Mouse (Mus musculus) CH12.LX (cell line): Measurements from ENCODE around the gene Enpp6. TPM values are rescaled to one million over a fixed set of nuclear protein-coding genes. Genes with fewer than 3 reads are reported as not detected.

Experiments
- DNase-seq: peaks from one replicate; pipeline ENCODE4 v3.0.0-alpha.2; 2013; ENCODE audit errors: extremely low read depth
- H3K27ac ChIP-seq: 2 replicates; pipeline ENCODE4 v1.5.1; 2012; ENCODE audit warnings: low read depth, mild to moderate bottlenecking, control low read depth, moderate library complexity; ENCODE audit not compliant: insufficient read depth
- H3K27me3 ChIP-seq: replicated peaks from 2 replicates; pipeline ENCODE3; 2012; ENCODE audit warnings: inconsistent platforms
- H3K36me3 ChIP-seq, 2 experiments: replicated peaks in 1 of 2; 2 replicates each; pipeline versions ENCODE3 to v1.6.1; 2012; ENCODE audit warnings: inconsistent platforms in 1 of 2, low read length in 1 of 2, mild to moderate bottlenecking in 1 of 2, mixed read lengths in 1 of 2, moderate library complexity in 1 of 2; ENCODE audit not compliant: control insufficient read depth in 1 of 2, insufficient read depth in 1 of 2
- H3K4me1 ChIP-seq, 2 experiments: 2 replicates each; pipeline ENCODE4 v1.6.1; 2012; ENCODE audit warnings: inconsistent platforms in 1 of 2, moderate library complexity in 1 of 2; ENCODE audit not compliant: insufficient read depth in 2 of 2, control insufficient read depth in 1 of 2
- H3K4me2 ChIP-seq: 2 replicates; pipeline ENCODE4 v1.6.1; 2012; ENCODE audit warnings: low read depth, mild to moderate bottlenecking, control low read depth; ENCODE audit not compliant: poor library complexity, insufficient read depth, severe bottlenecking
- H3K4me3 ChIP-seq, 3 experiments: fragments of 150-350 bp in 1 of 3; sonication (generic) in 1 of 3; replicated peaks in 1 of 3; 2 replicates each; pipeline versions ENCODE3 to v1.5.1; 2011 to 2012; ENCODE audit warnings: low read depth in 2 of 3, low read length in 2 of 3, mild to moderate bottlenecking in 2 of 3, moderate library complexity in 2 of 3, control low read depth in 1 of 3, improper control_type of control experiment in 1 of 3, inconsistent platforms in 1 of 3, mixed read lengths in 1 of 3; ENCODE audit not compliant: poor library complexity in 1 of 3
- H3K79me2 ChIP-seq: replicated peaks from 2 replicates; pipeline ENCODE4 v1.6.1; 2012; ENCODE audit warnings: mild to moderate bottlenecking, moderate library complexity; ENCODE audit not compliant: control insufficient read depth, poor library complexity, insufficient read depth, severe bottlenecking; ENCODE audit errors: extremely low read depth
- H3K9ac ChIP-seq: 2 replicates; pipeline ENCODE4 v1.6.1; 2012; ENCODE audit warnings: low read depth, mild to moderate bottlenecking, control low read depth, moderate library complexity; ENCODE audit not compliant: insufficient read depth
- H3K9me3 ChIP-seq: replicated peaks from 2 replicates; pipeline ENCODE3; 2012; ENCODE audit warnings: low read length, inconsistent platforms, mixed read lengths
- E2F4 ChIP-seq: IDR thresholded peaks from 2 replicates; pipeline ENCODE4 v1.6.1; 2011; ENCODE audit warnings: low read depth, low read length, improper control_type of control experiment; ENCODE audit not compliant: insufficient replicate concordance
- ELF1 ChIP-seq: IDR thresholded peaks from 2 replicates; pipeline ENCODE4 v1.6.1; 2014; ENCODE audit warnings: low read depth, mild to moderate bottlenecking, inconsistent platforms, low read length, improper control_type of control experiment
- HCFC1 ChIP-seq: IDR thresholded peaks from 2 replicates; pipeline ENCODE4 v1.6.1; 2012; ENCODE audit warnings: low read depth, mild to moderate bottlenecking, inconsistent platforms, low read length, improper control_type of control experiment
- IRF4 ChIP-seq: IDR thresholded peaks from 2 replicates; pipeline ENCODE4 v1.6.1; 2014; ENCODE audit warnings: low read depth, mild to moderate bottlenecking, inconsistent platforms, low read length, improper control_type of control experiment
- JUN ChIP-seq: IDR thresholded peaks from 2 replicates; pipeline ENCODE4 v1.6.1; 2011; ENCODE audit warnings: low read depth, mild to moderate bottlenecking, low read length, improper control_type of control experiment, moderate library complexity; ENCODE audit not compliant: insufficient read depth
- JUND ChIP-seq: conservative IDR thresholded peaks from 2 replicates; pipeline ENCODE4 v1.6.1; 2011; ENCODE audit warnings: low read depth, low read length, improper control_type of control experiment
- KAT2A ChIP-seq: IDR thresholded peaks from 2 replicates; pipeline ENCODE4 v1.6.1; 2012; ENCODE audit warnings: low read length, improper control_type of control experiment, inconsistent platforms; ENCODE audit not compliant: insufficient replicate concordance
- MXI1 ChIP-seq: IDR thresholded peaks from 2 replicates; pipeline ENCODE4 v1.6.1; 2011; ENCODE audit warnings: mild to moderate bottlenecking, low read depth, low read length, improper control_type of control experiment
- NRF1 ChIP-seq: IDR thresholded peaks from 2 replicates; pipeline ENCODE4 v1.6.1; 2014; ENCODE audit warnings: low read depth, mild to moderate bottlenecking, inconsistent platforms, low read length, improper control_type of control experiment, moderate library complexity
- PAX5 ChIP-seq: IDR thresholded peaks from 2 replicates; pipeline ENCODE4 v1.6.1; 2012; ENCODE audit warnings: low read length, inconsistent platforms, mixed read lengths
- RCOR1 ChIP-seq: conservative IDR thresholded peaks from 2 replicates; pipeline ENCODE4 v1.6.1; 2012; ENCODE audit warnings: low read depth, mild to moderate bottlenecking, inconsistent platforms, low read length, improper control_type of control experiment
- SMC3 ChIP-seq: IDR thresholded peaks from 2 replicates; pipeline ENCODE4 v1.6.1; 2011; ENCODE audit warnings: low read depth, low read length, improper control_type of control experiment
- UBTF ChIP-seq: IDR thresholded peaks from 2 replicates; pipeline ENCODE4 v1.6.1; 2012; ENCODE audit warnings: low read depth, mild to moderate bottlenecking, inconsistent platforms, low read length, improper control_type of control experiment, moderate library complexity
- USF1 ChIP-seq: IDR thresholded peaks from 2 replicates; pipeline ENCODE4 v1.6.1; 2014; ENCODE audit warnings: low read depth, mild to moderate bottlenecking, inconsistent platforms, low read length, improper control_type of control experiment
- ZNF384 ChIP-seq: IDR thresholded peaks from 2 replicates; pipeline ENCODE4 v1.6.1; 2012; ENCODE audit warnings: low read depth, low read length, improper control_type of control experiment, inconsistent platforms
- dilution Hi-C: fragments of 300-500 bp; cut with MboI; formaldehyde crosslinking; loops from 2 replicates; pipeline ENCODE4 v1.14.3; 2020; ENCODE audit warnings: low sequenced_read_pairs; ENCODE audit not compliant: extremely low pct_unique_long_range_greater_than_20kb, extremely low pct_ligation_motif_present
- in situ Hi-C: fragments of 300-500 bp; cut with MboI; formaldehyde crosslinking; loops from 3 replicates; pipeline ENCODE4 v1.14.3; 2019; ENCODE audit warnings: low sequenced_read_pairs, low pct_ligation_motif_present, low pct_unique_long_range_greater_than_20kb, mixed read lengths
- polyA plus RNA-seq: library from polyadenylated mRNA; unstranded; fragments of >175 nt; gene quantifications from 2 replicates; pipeline ENCODE4 v1.2.1, GENCODE M21; 2012; ENCODE audit warnings: low read depth; ENCODE audit not compliant: insufficient read length
- total RNA-seq, 2 experiments: library from RNA; depleted of rRNA; stranded (reverse); fragments of 300-350 nt in 1 of 2; fragments of >200 nt in 1 of 2; gene quantifications; 2 replicates each; pipeline ENCODE4 v1.2.3; 2012 to 2014

The Enpp6 gene
- total and polyA plus RNA-seq, 3 experiments = not detected

- Histone ChIP-seq H3K9ac (no peak overlapping the region), H3K79me2 (no peaks in the 10 kb centered on the region), H3K27ac (no peak overlapping the region), H3K4me2 (no peak overlapping the region)
- dilution Hi-C loops = no loop called here
- TF ChIP-seq ZNF384 (no peak), KAT2A (no peak), USF1 (no peak), JUND (no peak), NRF1 (no peak), UBTF (no peak), JUN (no peak), HCFC1 (no peak), E2F4 (no peak), PAX5 (no peak), MXI1 (no peak), IRF4 (no peak), ELF1 (no peak), SMC3 (no peak), RCOR1 (no peak)
- TF ChIP-seq, all 38 proteins: peak for 0
- H3K9me3 ChIP-seq = peaks cover 6% of the 10 kb centered on the region
- in situ Hi-C loops = no loop called here
- DNase-seq = no peak
- no peak overlapping the region for H3K4me3 ChIP-seq
- no peaks in the 10 kb centered on the region for H3K36me3 ChIP-seq
- peaks cover 0 to 5% of the 10 kb centered on the region in 2 experiments; a peak in 1 of 4 replicates for H3K4me1 ChIP-seq
- H3K27me3 ChIP-seq = no peaks in the 10 kb centered on the region
Measured at GRCm38 (mm10) chr8:47114133-47114796, 127.6 kb downstream of the Enpp6 start.

- H3K36me3 ChIP-seq = no peaks in the 10 kb centered on the region
Measured at GRCm38 (mm10) chr8:47117336-47117735, 130.6 kb downstream of the Enpp6 start.

More at GRCm38 (mm10) chr8:47117336-47117735, 130.6 kb downstream of the Enpp6 start:
- Histone ChIP-seq H3K4me1 (peaks cover 0 to 5% of the 10 kb centered on the region in 2 experiments; a peak in 1 of 4 replicates), H3K9me3 (no peaks in the 10 kb centered on the region), H3K4me2 (no peak overlapping the region), H3K79me2 (no peaks in the 10 kb centered on the region), H3K27me3 (no peaks in the 10 kb centered on the region), H3K27ac (no peak overlapping the region), H3K9ac (no peak overlapping the region), H3K4me3 (no peak overlapping the region)
- dilution Hi-C loops = no loop called here
- no peak for DNase-seq
- in situ Hi-C loops = no loop called here
- no peak for TF ChIP-seq USF1
